Mouse (Mus musculus): ENCODE data around the gene Smarcd2.

DNA sequence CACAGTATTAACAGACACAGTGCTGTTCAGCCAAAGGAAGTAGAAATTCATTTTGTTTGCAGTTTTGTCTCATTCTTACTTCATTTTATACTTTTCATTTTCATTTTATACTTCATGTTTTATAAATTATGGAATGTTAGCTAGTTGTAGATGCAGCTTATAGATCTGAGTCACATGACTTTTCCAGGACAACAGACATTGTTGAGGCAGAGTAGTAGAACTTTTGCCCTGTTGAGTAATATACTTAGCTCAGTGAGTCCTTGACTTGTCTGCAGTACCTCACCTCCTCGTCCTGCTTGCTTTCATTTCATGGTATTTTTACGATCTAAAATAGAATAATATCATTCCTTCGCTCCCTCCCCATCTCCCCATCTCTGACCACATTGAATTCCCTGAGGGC is 52.2 kb downstream of the Smarcd2 start:
- TF ChIP-seq CTCF (IDR thresholded peaks at IDR 0.05; ENCODE audit: low read depth, low read length) (no peak), POLR2A (IDR thresholded peaks at IDR 0.05; ENCODE audit: borderline replicate concordance, low read depth, low read length) (no peak)

Measured in bone marrow macrophage, adult 2 months (primary cell).